Mouse (Mus musculus): ENCODE data around the gene Igf2bp2.

Gene Igf2bp2

GRCm38 (mm10) chr16:22097659-22098058 is 65.4 kb downstream of the Igf2bp2 start:
- DNase-seq, result no peak

- no peak for DNase-seq
Measured at GRCm38 (mm10) chr16:22095751-22096150, 67.3 kb downstream of the Igf2bp2 start.

GRCm38 (mm10) chr16:22091255-22091783 is 71.8 kb downstream of the Igf2bp2 start:
- DNase-seq, result no peak

- DNase-seq, result no peak
Measured at GRCm38 (mm10) chr16:22085411-22085810, 77.7 kb downstream of the Igf2bp2 start.

GRCm38 (mm10) chr16:22080125-22080710 is 82.9 kb downstream of the Igf2bp2 start:
- no peak for DNase-seq

- peak; percentile 57 for DNase-seq
Measured at GRCm38 (mm10) chr16:22076620-22076941, 86.5 kb downstream of the Igf2bp2 start.

GRCm38 (mm10) chr16:22075829-22076619 is 87.1 kb downstream of the Igf2bp2 start:
- no peak for DNase-seq

GRCm38 (mm10) chr16:22075067-22075466 is 88.0 kb downstream of the Igf2bp2 start:
- no peak for DNase-seq

- DNase-seq, result no peak
Measured at GRCm38 (mm10) chr16:22071361-22071760, 91.7 kb downstream of the Igf2bp2 start.

- DNase-seq, result peak; percentile 49
Measured at GRCm38 (mm10) chr16:22067406-22067805, 95.7 kb downstream of the Igf2bp2 start.

- no peak for DNase-seq
Measured at GRCm38 (mm10) chr16:22065536-22065935, 97.6 kb downstream of the Igf2bp2 start.

GRCm38 (mm10) chr16:22062284-22062683 is 100.8 kb downstream of the Igf2bp2 start:
- no peak for DNase-seq

GRCm38 (mm10) chr16:22061555-22062160 is 101.4 kb downstream of the Igf2bp2 start:
- DNase-seq, result no peak

- DNase-seq, result no peak
Measured at GRCm38 (mm10) chr16:22060416-22060815, 102.7 kb downstream of the Igf2bp2 start.

- DNase-seq, result no peak
Measured at GRCm38 (mm10) chr16:22058871-22059270, 104.2 kb downstream of the Igf2bp2 start.

GRCm38 (mm10) chr16:22057498-22057897 is 105.6 kb downstream of the Igf2bp2 start:
- DNase-seq, result no peak

- DNase-seq, result no peak
Measured at GRCm38 (mm10) chr16:22053411-22053810, 109.7 kb downstream of the Igf2bp2 start.

- no peak for DNase-seq
Measured at GRCm38 (mm10) chr16:22046739-22047366, 116.2 kb downstream of the Igf2bp2 start.

- no peak for DNase-seq
Measured at GRCm38 (mm10) chr16:22045930-22046329, 117.2 kb downstream of the Igf2bp2 start.

GRCm38 (mm10) chr16:22043830-22044229 is 119.3 kb downstream of the Igf2bp2 start:
- no peak for DNase-seq

- DNase-seq, result no peak
Measured at GRCm38 (mm10) chr16:22039978-22040377, 123.1 kb downstream of the Igf2bp2 start.

- DNase-seq, result no peak
Measured at GRCm38 (mm10) chr16:22038554-22038953, 124.5 kb downstream of the Igf2bp2 start.

GRCm38 (mm10) chr16:22027474-22027873 is 135.6 kb downstream of the Igf2bp2 start:
- no peak for DNase-seq
